Mouse (Mus musculus) liver, postnatal 0 days (tissue): ENCODE results near the gene Mis18a. TPM values are rescaled to one million over a fixed set of nuclear protein-coding genes. Genes with fewer than 3 reads are reported as not detected.

Experiments
- ATAC-seq: fragments of 200-750 bp; cut with Nextera tagmentation; 2 replicates; pipeline ENCODE4 v1.8.0; 2017; ENCODE audit warnings: mild to moderate bottlenecking, moderate library complexity
- DNase-seq: peaks from one replicate; pipeline ENCODE4 v3.0.0-alpha.2; 2016
- H3K27ac ChIP-seq: fragments of 300-500 bp; sonication (generic); 2 replicates; pipeline ENCODE4 v1.5.1; 2014; ENCODE audit warnings: antibody characterized with exemption, moderate library complexity, mild to moderate bottlenecking, low read depth
- H3K27me3 ChIP-seq: fragments of 300-500 bp; sonication (generic); 2 replicates; pipeline ENCODE4 v1.6.1; 2014; ENCODE audit warnings: low read length, control low read depth, mixed read lengths; ENCODE audit not compliant: insufficient read depth
- H3K36me3 ChIP-seq: fragments of 300-500 bp; sonication (generic); replicated peaks from 2 replicates; pipeline ENCODE4 v1.6.1; 2014; ENCODE audit warnings: mild to moderate bottlenecking, control low read depth, low read length, moderate library complexity, mixed read lengths; ENCODE audit not compliant: insufficient read depth
- H3K4me1 ChIP-seq: fragments of 300-500 bp; sonication (generic); 2 replicates; pipeline ENCODE4 v1.6.1; 2014; ENCODE audit warnings: antibody characterized with exemption, mild to moderate bottlenecking, control low read depth; ENCODE audit not compliant: insufficient read depth
- H3K4me2 ChIP-seq: fragments of 300-500 bp; sonication (generic); 2 replicates; pipeline ENCODE4 v1.6.1; 2014; ENCODE audit warnings: low read depth, mild to moderate bottlenecking, low read length, moderate library complexity, mixed read lengths
- H3K4me3 ChIP-seq: fragments of 300-500 bp; sonication (generic); 2 replicates; pipeline ENCODE4 v1.5.1; 2014; ENCODE audit warnings: low read depth, low read length
- H3K9ac ChIP-seq: fragments of 300-500 bp; sonication (generic); replicated peaks from 2 replicates; pipeline ENCODE4 v1.6.1; 2014; ENCODE audit warnings: mild to moderate bottlenecking, moderate library complexity
- H3K9me3 ChIP-seq: fragments of 300-500 bp; sonication (generic); 2 replicates; pipeline ENCODE4 v1.6.1; 2016; ENCODE audit warnings: mild to moderate bottlenecking, control low read depth, low read length, mixed read lengths
- CTCF ChIP-seq: sonication (generic); IDR thresholded peaks from 2 replicates; pipeline ENCODE4 v1.5.1; 2016; ENCODE audit warnings: antibody characterized with exemption, low read depth
- EP300 ChIP-seq: IDR thresholded peaks from 2 replicates; pipeline ENCODE4 v1.6.1; 2016; ENCODE audit warnings: antibody characterized with exemption, low read depth, mild to moderate bottlenecking
- WGBS: fragments of 180-500 bp; shearing (Covaris S2); extraction: QIAGEN DNeasy Blood & Tissue Kit; methylation state at CpG from one replicate; pipeline ENCODE4 v1.1.7; 2014; ENCODE audit not compliant: insufficient replicate concordance; 5-methylcytosine and 5-hydroxymethylcytosine counted together
- polyA plus RNA-seq: library from polyadenylated mRNA; unstranded; fragments of >200 nt; fragmentation: Nextera tagmentation; extraction: Ambion mirVana; gene quantifications from 2 replicates; pipeline ENCODE4 v1.2.1, GENCODE M21; 2015

The Mis18a gene
- polyA plus RNA-seq, 1 experiment from 2014 or later, result 25.7 TPM

DNA sequence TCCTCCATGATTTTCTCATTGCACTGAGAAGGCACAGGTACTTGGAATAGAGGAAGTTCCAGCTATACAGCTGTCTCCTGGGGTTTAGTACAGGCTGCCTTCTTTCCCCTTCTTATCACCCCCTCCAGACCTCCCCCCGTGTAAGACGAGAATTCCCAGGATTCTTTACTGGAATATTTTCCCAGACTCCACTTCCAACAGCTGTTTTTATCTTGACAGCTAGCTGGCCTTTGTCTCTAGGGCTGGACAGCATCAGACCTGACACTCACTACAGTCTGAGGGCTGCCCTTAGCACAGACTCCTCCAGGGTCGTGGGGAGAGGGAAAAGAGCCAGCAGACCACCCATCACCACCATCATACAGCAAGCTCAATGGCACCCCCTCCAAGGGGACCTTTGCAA, 20.9 kb downstream of the Mis18a start:
- no peak overlapping the region for H3K4me2 ChIP-seq
- no peak for DNase-seq
- no peak overlapping the region for H3K27ac ChIP-seq
- no peaks in the 10 kb centered on the region for H3K4me1 ChIP-seq
- H3K4me3 ChIP-seq, result no peak overlapping the region
- H3K9ac ChIP-seq, result no peak overlapping the region
- no peak for TF ChIP-seq CTCF
- TF ChIP-seq EP300, result no peak
- H3K36me3 ChIP-seq, result no peaks in the 10 kb centered on the region
- WGBS, result 8% methylated on average over 3 of the region's 3 CpGs
- H3K9me3 ChIP-seq, result no peaks in the 10 kb centered on the region
- no peaks in the 10 kb centered on the region for H3K27me3 ChIP-seq
- no peak for ATAC-seq

DNA sequence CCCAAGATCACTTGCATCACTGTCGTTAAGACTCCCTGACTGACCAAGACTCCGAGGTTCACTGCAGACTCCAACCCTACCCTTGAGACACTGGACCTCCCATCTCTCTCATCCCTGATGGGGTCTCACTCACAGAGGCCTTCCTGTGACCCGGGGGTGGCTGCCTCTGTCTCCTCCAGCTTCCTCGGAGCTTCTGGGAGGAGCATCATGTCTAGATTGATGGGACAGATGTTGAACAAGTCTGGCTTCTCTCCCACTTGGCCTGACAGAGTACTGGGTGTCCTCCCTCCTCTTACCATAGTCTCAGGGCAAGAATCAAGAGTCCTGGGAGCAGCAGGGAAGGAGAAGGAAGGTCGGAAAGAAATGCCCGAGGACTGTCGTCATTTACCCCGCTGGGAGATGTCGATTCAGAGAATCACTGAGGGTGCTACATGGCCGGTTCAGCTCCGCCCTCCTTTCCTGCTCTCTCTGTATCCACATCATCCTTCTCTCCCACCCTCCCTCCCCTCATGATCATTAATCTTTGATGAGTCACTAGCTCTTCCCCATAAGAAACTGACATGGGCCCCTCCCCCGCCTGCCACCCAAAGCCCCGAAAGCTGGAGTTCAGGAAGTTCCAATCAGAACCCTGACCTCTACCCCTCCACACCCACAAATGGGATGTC, 22.9 kb downstream of the Mis18a start:
- H3K4me3 ChIP-seq, result no peak overlapping the region
- H3K27me3 ChIP-seq, result no peaks in the 10 kb centered on the region
- no peak for TF ChIP-seq EP300
- no peak for TF ChIP-seq CTCF
- no peak overlapping the region for H3K27ac ChIP-seq
- 67% methylated on average over 13 of the region's 13 CpGs for WGBS
- H3K4me2 ChIP-seq, result no peak overlapping the region
- H3K4me1 ChIP-seq, result no peaks in the 10 kb centered on the region
- H3K9me3 ChIP-seq, result no peaks in the 10 kb centered on the region
- no peak for DNase-seq
- no peak overlapping the region for H3K9ac ChIP-seq
- no peaks in the 10 kb centered on the region for H3K36me3 ChIP-seq
- ATAC-seq, result no peak

DNA sequence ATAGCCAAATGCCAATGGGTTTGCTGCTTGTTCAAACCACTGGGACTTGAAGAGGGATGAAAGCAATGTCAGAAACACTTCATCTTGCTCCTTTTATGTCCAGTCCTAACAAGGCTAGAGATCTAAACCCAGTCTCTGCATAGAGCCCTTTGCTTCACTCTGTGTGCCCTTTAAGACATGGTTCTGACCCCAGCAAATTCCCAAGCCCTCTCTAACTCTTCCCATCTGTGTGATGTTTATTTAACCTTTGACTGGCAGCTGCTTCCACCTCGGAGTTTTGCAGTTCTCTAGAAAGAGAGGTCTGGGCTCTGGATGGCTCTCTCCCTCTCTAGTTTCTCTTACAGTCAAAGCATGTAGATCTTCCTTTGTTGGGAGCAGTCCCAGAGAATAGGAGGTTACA, 23.6 kb downstream of the Mis18a start:
- no peak overlapping the region for H3K27ac ChIP-seq
- no peaks in the 10 kb centered on the region for H3K9me3 ChIP-seq
- no peaks in the 10 kb centered on the region for H3K36me3 ChIP-seq
- no peak overlapping the region for H3K9ac ChIP-seq
- H3K4me1 ChIP-seq, result no peaks in the 10 kb centered on the region
- no peak overlapping the region for H3K4me3 ChIP-seq
- no peak for DNase-seq
- TF ChIP-seq CTCF (no peak), EP300 (no peak)
- H3K27me3 ChIP-seq, result no peaks in the 10 kb centered on the region
- 3% methylated on average over 1 of the region's 1 CpGs for WGBS
- H3K4me2 ChIP-seq, result no peak overlapping the region
- no peak for ATAC-seq

DNA sequence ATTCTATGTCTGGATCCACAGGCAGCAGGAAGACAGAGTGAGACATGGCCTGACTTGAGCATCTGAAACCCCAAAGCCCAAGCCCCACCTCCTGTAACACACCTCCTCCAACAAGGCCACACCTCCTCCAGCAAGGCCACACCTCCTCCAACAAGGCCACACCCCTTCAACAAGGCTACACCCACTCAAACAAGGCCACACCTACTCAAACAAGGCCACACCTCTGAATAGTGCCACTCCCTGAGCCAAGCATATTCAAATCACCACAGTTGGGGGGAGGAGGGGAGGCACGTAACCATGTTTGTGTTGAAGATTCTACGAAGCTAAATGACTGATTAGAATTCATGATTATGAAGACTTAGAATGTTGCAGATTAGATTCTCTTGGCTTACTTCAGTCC, 25.7 kb downstream of the Mis18a start:
- no peaks in the 10 kb centered on the region for H3K4me1 ChIP-seq
- H3K36me3 ChIP-seq, result no peaks in the 10 kb centered on the region
- H3K9me3 ChIP-seq, result no peaks in the 10 kb centered on the region
- TF ChIP-seq CTCF (no peak), EP300 (no peak)
- no peak overlapping the region for H3K4me3 ChIP-seq
- no peak overlapping the region for H3K9ac ChIP-seq
- H3K27ac ChIP-seq, result no peak overlapping the region
- ATAC-seq, result no peak
- H3K4me2 ChIP-seq, result no peak overlapping the region
- 93% methylated on average over 2 of the region's 2 CpGs for WGBS
- DNase-seq, result no peak
- H3K27me3 ChIP-seq, result no peaks in the 10 kb centered on the region

DNA sequence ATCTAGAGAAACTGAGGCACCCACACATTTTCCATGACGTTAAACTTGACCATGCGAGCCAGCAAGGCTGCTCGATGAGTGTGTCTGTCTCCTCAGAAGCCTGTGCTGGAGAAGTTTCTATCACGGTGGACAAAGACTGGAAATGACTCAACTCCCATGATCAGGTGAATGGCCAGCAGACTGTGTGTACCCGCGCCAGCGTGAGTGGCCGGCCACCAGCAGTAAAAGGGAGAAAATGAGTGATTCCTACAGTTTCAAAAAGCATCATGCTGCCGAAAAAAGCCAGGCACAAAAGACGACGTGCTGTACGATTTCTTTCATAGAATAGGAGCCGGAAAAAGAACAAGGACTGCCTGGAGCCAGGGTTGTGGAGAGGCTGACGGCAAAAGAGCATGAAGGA, 27.8 kb downstream of the Mis18a start:
- ATAC-seq, result no peak
- TF ChIP-seq CTCF (no peak), EP300 (no peak)
- whole genome bisulfite sequencing, result 80% methylated on average over 14 of the region's 14 CpGs
- no peak overlapping the region for H3K4me3 ChIP-seq
- no peak overlapping the region for H3K9ac ChIP-seq
- no peak overlapping the region for H3K4me2 ChIP-seq
- no peaks in the 10 kb centered on the region for H3K36me3 ChIP-seq
- no peaks in the 10 kb centered on the region for H3K27me3 ChIP-seq
- no peak overlapping the region for H3K27ac ChIP-seq
- DNase-seq, result no peak
- H3K9me3 ChIP-seq, result no peaks in the 10 kb centered on the region
- no peaks in the 10 kb centered on the region for H3K4me1 ChIP-seq

DNA sequence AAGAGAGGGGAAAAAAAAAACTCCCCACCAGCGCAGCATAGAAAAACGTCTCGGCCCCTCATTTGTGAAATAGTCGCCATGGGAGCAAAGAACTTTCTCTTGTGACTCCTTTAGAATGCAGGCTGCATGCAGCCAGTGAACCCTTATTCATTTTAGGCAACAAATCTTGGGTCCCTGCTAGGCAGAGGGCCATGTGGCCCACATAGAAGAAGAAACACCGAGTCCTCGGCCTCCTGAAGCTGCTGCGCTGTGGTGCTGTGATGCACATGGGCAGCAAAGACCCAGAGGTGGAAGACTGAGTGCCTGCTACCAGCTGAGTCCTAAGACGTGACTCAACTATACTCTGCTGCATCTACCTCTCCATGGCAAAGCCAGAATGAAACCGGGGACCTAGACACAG, 30.9 kb downstream of the Mis18a start:
- no peak for TF ChIP-seq CTCF
- TF ChIP-seq EP300, result no peak
- no peak overlapping the region for H3K4me3 ChIP-seq
- no peak overlapping the region for H3K9ac ChIP-seq
- H3K27me3 ChIP-seq, result no peaks in the 10 kb centered on the region
- H3K4me1 ChIP-seq, result no peaks in the 10 kb centered on the region
- H3K27ac ChIP-seq, result no peak overlapping the region
- DNase-seq, result no peak
- H3K36me3 ChIP-seq, result no peaks in the 10 kb centered on the region
- no peak overlapping the region for H3K4me2 ChIP-seq
- no peak for ATAC-seq
- WGBS, result 81% methylated on average over 9 of the region's 9 CpGs
- H3K9me3 ChIP-seq, result no peaks in the 10 kb centered on the region
